Comparison of ENCODE assay signal across 7 mouse cellular contexts in the genomic region with DNA sequence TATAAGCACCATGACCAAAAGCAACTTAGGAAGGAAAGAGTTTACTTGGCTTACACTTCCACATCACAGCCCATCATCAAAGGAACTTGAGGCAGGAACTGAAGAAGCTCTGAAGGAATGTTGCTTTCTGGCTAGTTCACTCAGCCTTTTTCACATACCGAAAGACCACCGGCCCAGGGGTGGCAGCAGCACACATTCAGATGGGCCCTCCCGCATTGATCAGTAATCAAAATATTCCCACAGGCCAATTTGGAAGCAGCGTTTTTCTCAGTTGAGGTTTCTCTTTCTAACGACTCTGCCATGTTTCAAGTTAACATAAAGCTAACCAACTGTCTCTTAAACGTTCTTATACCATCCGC. TPM values are rescaled to one million over a fixed set of nuclear protein-coding genes. Genes with fewer than 3 reads are reported as not detected.
DNase-seq lines count a peak whose midpoint lies in the region; ATAC-seq and TF ChIP-seq lines count a peak whose summit lies in the region.

No protein-coding gene starts in this region.

- no peak for DNase-seq in kidney, postnatal 36 days
- peak; percentile 73 for DNase-seq in ES-CJ7 (ENCODE audit: low read depth, low spot score)
- peak; percentile 77 for DNase-seq in hindbrain, postnatal 0 days (ENCODE audit: low spot score)
- no peak for DNase-seq in midbrain, embryonic 11.5 days (ENCODE audit: low spot score, missing footprints)
- no peak for DNase-seq in layer of hippocampus, postnatal 36 days

- peak overlapping the region; percentile 82 for H3K9ac ChIP-seq in kidney, embryonic 15.5 days
- peak overlapping the region; percentile 98 for H3K9ac ChIP-seq in hindbrain, postnatal 0 days (replicated peaks; ENCODE audit: low read length)
- H3K9ac ChIP-seq in midbrain, embryonic 11.5 days (ENCODE audit: low read length) = peak overlapping the region; percentile 95

- peak overlapping the region; percentile 74 for H3K4me2 ChIP-seq in kidney, embryonic 15.5 days
- peak overlapping the region; percentile 72 for H3K4me2 ChIP-seq in hindbrain, postnatal 0 days (ENCODE audit: low read depth, low read length)
- H3K4me2 ChIP-seq in midbrain, embryonic 11.5 days = peak overlapping the region; percentile 45

- H3K27me3 ChIP-seq in kidney, embryonic 15.5 days = no peaks in the 10 kb centered on the region
- H3K27me3 ChIP-seq in hindbrain, postnatal 0 days (ENCODE audit: insufficient read depth, low read length) = no peaks in the 10 kb centered on the region
- H3K27me3 ChIP-seq in midbrain, embryonic 11.5 days (ENCODE audit: control insufficient read depth, insufficient read depth, low read length) = no peaks in the 10 kb centered on the region

- peaks cover 21% of the 10 kb centered on the region; the same call in 1 of the 2 replicates for H3K36me3 ChIP-seq in kidney, embryonic 15.5 days
- H3K36me3 ChIP-seq in hindbrain, postnatal 0 days (ENCODE audit: insufficient read depth, low read length) = no peaks in the 10 kb centered on the region; the same call in 1 of the 2 replicates
- no peaks in the 10 kb centered on the region for H3K36me3 ChIP-seq in midbrain, embryonic 11.5 days (ENCODE audit: control insufficient read depth, insufficient read depth, low read length)

- H3K4me1 ChIP-seq in kidney, embryonic 15.5 days = peaks cover 3% of the 10 kb centered on the region
- H3K4me1 ChIP-seq in hindbrain, postnatal 0 days (ENCODE audit: insufficient read depth, low read length) = peaks cover 4% of the 10 kb centered on the region; the same call in 1 of the 2 replicates
- no peaks in the 10 kb centered on the region for H3K4me1 ChIP-seq in midbrain, embryonic 11.5 days (ENCODE audit: control insufficient read depth, insufficient read depth, low read length)

- under 1% methylated on average over 7 of the region's 7 CpGs for WGBS in kidney, embryonic 15.5 days
- WGBS in hindbrain, postnatal 0 days = 0% methylated on average over 7 of the region's 7 CpGs
- WGBS in midbrain, embryonic 11.5 days = 0% methylated on average over 7 of the region's 7 CpGs

- peak overlapping the region; percentile 73 for H3K4me3 ChIP-seq in kidney, embryonic 15.5 days (replicated peaks)
- H3K4me3 ChIP-seq in hindbrain, postnatal 0 days (ENCODE audit: low read length) = peak overlapping the region; percentile 96
- peak overlapping the region; percentile 94 for H3K4me3 ChIP-seq in midbrain, embryonic 11.5 days (ENCODE audit: low read depth, low read length)

- 0 out of 2 replicates have a peak, but pooled peaks have one; percentile 23 for TF ChIP-seq CTCF in hindbrain, postnatal 0 days (IDR thresholded peaks at IDR 0.05; ENCODE audit: low read depth)

- H3K9me3 ChIP-seq in kidney, embryonic 15.5 days (replicated peaks) = no peaks in the 10 kb centered on the region
- H3K9me3 ChIP-seq in hindbrain, postnatal 0 days (ENCODE audit: low read length) = no peaks in the 10 kb centered on the region
- H3K9me3 ChIP-seq in midbrain, embryonic 11.5 days (ENCODE audit: control insufficient read depth, low read length) = no peaks in the 10 kb centered on the region

- H3K27ac ChIP-seq in kidney, embryonic 15.5 days = peak overlapping the region; percentile 90
- peak overlapping the region; percentile 94 for H3K27ac ChIP-seq in hindbrain, postnatal 0 days
- H3K27ac ChIP-seq in midbrain, embryonic 11.5 days (ENCODE audit: low read depth, low read length) = no peak overlapping the region

- ATAC-seq in kidney, embryonic 15.5 days (replicated peaks; ENCODE audit: low FRiP score) = peak; percentile 78
- ATAC-seq in common myeloid progenitor, adult 5-6 weeks (replicated peaks; ENCODE audit: low read depth, poor library complexity, severe bottlenecking) = peak; percentile 20; the same call in 1 of the 2 replicates
- ATAC-seq in hindbrain, postnatal 0 days = peak; percentile 85
- peak; percentile 79 for ATAC-seq in midbrain, embryonic 11.5 days (ENCODE audit: low FRiP score)

RNA-seq across cellular contexts. Expression of a gene that starts 0.4 kb away (rescaled TPM):
- 17.5 and 19.0 TPM in 2 replicates for polyA plus RNA-seq in kidney, embryonic 15.5 days (2015; fragmentation: Nextera tagmentation; extraction: Ambion mirVana)
- total RNA-seq in common myeloid progenitor, adult 5-6 weeks (2017) = 37.0 and 42.8 TPM in 2 replicates
- 14.3 and 15.7 TPM in 2 replicates for total RNA-seq in hindbrain, postnatal 0 days (2014; rRNA removed)
- 14.8 and 15.8 TPM in 2 replicates for polyA plus RNA-seq in hindbrain, postnatal 0 days (2015; fragmentation: Nextera tagmentation; extraction: Ambion mirVana)
- 14.8 and 17.5 TPM in 2 replicates for polyA plus RNA-seq in midbrain, embryonic 11.5 days (2014; fragmentation: Nextera tagmentation; extraction: Ambion mirVana)
- total RNA-seq in layer of hippocampus, postnatal 36 days (2021) = 10 to 100 TPM; 30.0 to 31.2 TPM

Comparison
In these comparisons a context has a peak if more than half of its experiments do, and no peak if none do; other contexts are left out.
1. ATAC-seq: peak in every context shown above with its lines; median percentile 85 in hindbrain, postnatal 0 days; 79 in midbrain, embryonic 11.5 days; 78 in kidney, embryonic 15.5 days; 20 in common myeloid progenitor, adult 5-6 weeks.
2. DNase-seq: peak in ES-CJ7 (single experiment) and hindbrain, postnatal 0 days (single experiment); none in kidney, postnatal 36 days (0 of 2), midbrain, embryonic 11.5 days (single experiment) and layer of hippocampus, postnatal 36 days (0 of 2).
3. Peak in every context shown above with its lines, with median percentiles within 50 percentile points of each other: H3K4me2 ChIP-seq, H3K4me3 ChIP-seq and H3K9ac ChIP-seq.